In the genomic region with DNA sequence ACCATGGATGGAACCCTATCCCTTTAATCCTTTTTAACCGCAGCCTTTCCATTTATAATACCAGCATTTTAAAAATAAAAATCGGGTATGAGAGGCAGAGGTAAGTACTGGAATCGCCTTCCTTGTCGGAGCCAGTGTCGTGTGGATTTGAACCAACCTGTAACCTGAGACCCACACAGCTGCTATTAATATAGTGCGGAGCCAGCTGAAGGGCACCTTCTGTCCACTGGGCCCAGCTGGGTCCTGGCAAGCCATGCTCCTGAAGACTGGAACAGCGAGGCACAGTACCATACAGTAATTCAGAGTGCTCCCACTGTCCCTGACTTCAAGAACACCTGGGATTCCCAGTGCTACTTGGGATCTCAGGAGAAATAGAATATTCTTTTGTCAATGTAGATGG, we compare ENCODE assay signal across 18 mouse cellular contexts. TPM values are rescaled to one million over a fixed set of nuclear protein-coding genes. Genes with fewer than 3 reads are reported as not detected.
DNase-seq lines count a peak whose midpoint lies in the region; ATAC-seq and TF ChIP-seq lines count a peak whose summit lies in the region.
"Had no signal": no experiment of that assay in that cellular context is flagged by ENCODE, and none has a peak within 500 bp of the region (broad histone marks: within the 10 kb centered on the region; RNA-seq: fewer than 3 reads in every experiment).

No protein-coding gene starts in this region.

- TF ChIP-seq POLR2A in heart, adult 2 months (IDR thresholded peaks at IDR 0.05; ENCODE audit: insufficient read depth, low read depth, low read length), result no peak

- in situ Hi-C loops in ES-E14 (cut with MboI; ENCODE audit: low sequenced_read_pairs in 2 of 2, unreplicated experiment in 2 of 2), result no loop called here

- no peak overlapping the region for H3K4me2 ChIP-seq in embryonic facial prominence, embryonic 13.5 days
- H3K4me2 ChIP-seq in limb, embryonic 12.5 days, result no peak overlapping the region
- H3K4me2 ChIP-seq in midbrain, embryonic 16.5 days (ENCODE audit: low read length), result no peak overlapping the region
- H3K4me2 ChIP-seq: forebrain, embryonic 15.5 days; hindbrain, embryonic 13.5 days had no signal

- 51% methylated on average over 7 of the region's 7 CpGs for WGBS in heart, adult 2 months
- 15% methylated on average over 7 of the region's 7 CpGs for WGBS in embryonic facial prominence, embryonic 13.5 days
- WGBS in limb, embryonic 12.5 days, result 21% methylated on average over 7 of the region's 7 CpGs
- WGBS in midbrain, embryonic 16.5 days, result 89% methylated on average over 7 of the region's 7 CpGs

- no peaks in the 10 kb centered on the region for H3K9me3 ChIP-seq in ES-E14 (ENCODE audit: control insufficient read depth, insufficient read depth, low read depth, low read length)
- no peaks in the 10 kb centered on the region for H3K9me3 ChIP-seq in embryonic facial prominence, embryonic 13.5 days
- H3K9me3 ChIP-seq in limb, embryonic 12.5 days, result no peaks in the 10 kb centered on the region
- H3K9me3 ChIP-seq in midbrain, embryonic 16.5 days (replicated peaks; ENCODE audit: control insufficient read depth, low read length, poor library complexity, severe bottlenecking), result no peaks in the 10 kb centered on the region
- H3K9me3 ChIP-seq: forebrain, embryonic 15.5 days; G1E; hindbrain, embryonic 13.5 days had no signal

- H3K27ac ChIP-seq in heart, adult 2 months, result peak overlapping the region; percentile 81
- H3K27ac ChIP-seq in ES-E14 (ENCODE audit: insufficient read depth, low read depth, low read length, poor library complexity, severe bottlenecking), result peak overlapping the region; percentile 40; the same call in 1 of the 2 replicates
- peak overlapping the region; percentile 55; the same call in 1 of the 2 replicates for H3K27ac ChIP-seq in embryonic facial prominence, embryonic 13.5 days
- peak overlapping the region; percentile 57; the same call in 1 of the 2 replicates for H3K27ac ChIP-seq in limb, embryonic 12.5 days
- no peak overlapping the region for H3K27ac ChIP-seq in midbrain, embryonic 16.5 days (ENCODE audit: low read length)
- H3K27ac ChIP-seq: forebrain, embryonic 15.5 days; hindbrain, embryonic 13.5 days had no signal

- peaks cover 2% of the 10 kb centered on the region for H3K36me3 ChIP-seq in heart, adult 2 months (ENCODE audit: control insufficient read depth, insufficient read depth, low read length)
- no peaks in the 10 kb centered on the region for H3K36me3 ChIP-seq in ES-E14 (ENCODE audit: control insufficient read depth, insufficient read depth, low read length, poor library complexity, severe bottlenecking)
- no peaks in the 10 kb centered on the region; the same call in 1 of the 2 replicates for H3K36me3 ChIP-seq in embryonic facial prominence, embryonic 13.5 days
- no peaks in the 10 kb centered on the region for H3K36me3 ChIP-seq in limb, embryonic 12.5 days
- no peaks in the 10 kb centered on the region for H3K36me3 ChIP-seq in midbrain, embryonic 16.5 days (ENCODE audit: control insufficient read depth, insufficient read depth, low read length)
- H3K36me3 ChIP-seq: forebrain, embryonic 15.5 days; hindbrain, embryonic 13.5 days had no signal

- H3K4me1 ChIP-seq in heart, adult 2 months (ENCODE audit: control insufficient read depth, insufficient read depth, low read length), result peaks cover 47% of the 10 kb centered on the region
- H3K4me1 ChIP-seq in ES-E14 (ENCODE audit: control insufficient read depth in 2 of 2, insufficient read depth in 2 of 2, low read length in 2 of 2, poor library complexity in 1 of 2), result peaks cover 5 to 43% of the 10 kb centered on the region in 2 experiments; a peak in 2 of 4 replicates
- H3K4me1 ChIP-seq in embryonic facial prominence, embryonic 13.5 days, result peaks cover 36% of the 10 kb centered on the region
- peaks cover 43% of the 10 kb centered on the region for H3K4me1 ChIP-seq in limb, embryonic 12.5 days (replicated peaks)
- H3K4me1 ChIP-seq in midbrain, embryonic 16.5 days (ENCODE audit: control insufficient read depth, insufficient read depth, low read length), result peaks cover 4% of the 10 kb centered on the region; the same call in 1 of the 2 replicates

- TF ChIP-seq EP300 in heart, adult 2 months (IDR thresholded peaks at IDR 0.05; ENCODE audit: insufficient read depth, low read depth, low read length), result no peak

- ATAC-seq in embryonic facial prominence, embryonic 13.5 days (ENCODE audit: insufficient number of reproducible peaks, insufficient read depth, low FRiP score, low TSS enrichment, low read depth), result no peak
- peak; percentile 60; the same call in 1 of the 2 replicates for ATAC-seq in limb, embryonic 12.5 days (ENCODE audit: insufficient number of reproducible peaks, insufficient read depth, low FRiP score, low TSS enrichment, low read depth)
- ATAC-seq in midbrain, embryonic 16.5 days, result no peak
- ATAC-seq: forebrain, embryonic 15.5 days had no signal

- H3K9ac ChIP-seq in heart, adult 2 months (ENCODE audit: low read depth, low read length), result no peak overlapping the region
- H3K9ac ChIP-seq in ES-E14 (ENCODE audit: insufficient read depth, low read depth, low read length, poor library complexity, severe bottlenecking), result no peak overlapping the region
- H3K9ac ChIP-seq in embryonic facial prominence, embryonic 13.5 days, result no peak overlapping the region
- H3K9ac ChIP-seq in limb, embryonic 12.5 days (replicated peaks), result no peak overlapping the region
- H3K9ac ChIP-seq in midbrain, embryonic 16.5 days (ENCODE audit: low read depth, low read length), result no peak overlapping the region
- H3K9ac ChIP-seq: forebrain, embryonic 15.5 days; hindbrain, embryonic 13.5 days had no signal

- TF ChIP-seq CTCF in heart, adult 2 months (IDR thresholded peaks at IDR 0.05), result no peak

- peaks cover 7% of the 10 kb centered on the region for H3K79me2 ChIP-seq in heart, adult 2 months (replicated peaks; ENCODE audit: control insufficient read depth, insufficient read depth, low read length)

- intact Hi-C loops in heart, adult 2 months (cut with DNase I), result no loop called here
- intact Hi-C loops in left cerebral cortex, postnatal 25 days (cut with DNase I), result no loop called here

- no peaks in the 10 kb centered on the region for H3K27me3 ChIP-seq in heart, adult 2 months (ENCODE audit: control insufficient read depth, insufficient read depth, low read length)
- no peaks in the 10 kb centered on the region for H3K27me3 ChIP-seq in embryonic facial prominence, embryonic 13.5 days
- H3K27me3 ChIP-seq in limb, embryonic 12.5 days, result no peaks in the 10 kb centered on the region
- no peaks in the 10 kb centered on the region for H3K27me3 ChIP-seq in midbrain, embryonic 16.5 days (ENCODE audit: control insufficient read depth, insufficient read depth, low read depth, low read length)
- H3K27me3 ChIP-seq: forebrain, embryonic 15.5 days; hindbrain, embryonic 13.5 days had no signal

- H3K4me3 ChIP-seq in heart, adult 2 months, result no peak overlapping the region
- H3K4me3 ChIP-seq in ES-E14 (ENCODE audit: insufficient read depth in 1 of 2, low read depth in 1 of 2, low read length in 2 of 2, poor library complexity in 1 of 2, severe bottlenecking in 1 of 2), result no peak overlapping the region
- no peak overlapping the region for H3K4me3 ChIP-seq in embryonic facial prominence, embryonic 13.5 days
- no peak overlapping the region for H3K4me3 ChIP-seq in limb, embryonic 12.5 days (replicated peaks)
- H3K4me3 ChIP-seq in midbrain, embryonic 16.5 days (ENCODE audit: low read depth, low read length), result no peak overlapping the region
- H3K4me3 ChIP-seq: erythroblast, embryonic 14.5 days; forebrain, embryonic 15.5 days; hindbrain, embryonic 13.5 days had no signal

- DNase-seq in heart, adult 2 months, result peak in 1 of 2 experiments; percentile 57
- DNase-seq in heart, postnatal 4 days, result no peak
- DNase-seq in ES-E14 (ENCODE audit: low read depth, low spot score), result no peak
- no peak for DNase-seq in left cerebral cortex, postnatal 25 days (ENCODE audit: low spot score in 2 of 2)
- DNase-seq in right cerebral cortex, adult 18-20 months, result no peak
- DNase-seq: B cell, adult 2 months; cerebellum, postnatal 25 days; kidney, postnatal 10 days; lung, adult 2 months; midbrain, embryonic 14.5 days; thymus, adult 2 months had no signal

TF ChIP-seq in ES-E14, 5 proteins besides CTCF, POLR2A, EP300 and RAD21:
- TF ChIP-seq MAFK (IDR thresholded peaks at IDR 0.05; ENCODE audit: insufficient read depth, low read depth, low read length) (no peak), CHD2 (IDR thresholded peaks at IDR 0.05; ENCODE audit: low read depth, low read length) (no peak), HCFC1 (IDR thresholded peaks at IDR 0.05; ENCODE audit: borderline replicate concordance, insufficient read depth, low read length) (no peak), ZNF384 (IDR thresholded peaks at IDR 0.05; ENCODE audit: low read depth, low read length) (no peak), ZC3H11A (IDR thresholded peaks at IDR 0.05; ENCODE audit: borderline replicate concordance, low read depth, low read length) (no peak)

RNA-seq across cellular contexts. Expression of a gene that starts 44.5 kb away (rescaled TPM):
- 100 to 1,000 TPM; 276 to 302 TPM for total RNA-seq in heart, adult 2 months (2021)
- polyA plus RNA-seq in heart, adult 2 months (2012; rRNA removed), result 170 and 204 TPM in 2 replicates
- total RNA-seq in heart, postnatal 4 days (2021), result 100 to 1,000 TPM; 288 to 301 TPM
- total RNA-seq in ES-E14 (2012; rRNA removed), result 18.9 and 42.6 TPM in 2 replicates
- 17.7 and 17.8 TPM in 2 replicates for polyA plus RNA-seq in embryonic facial prominence, embryonic 13.5 days (2015; fragmentation: Nextera tagmentation; extraction: Ambion mirVana)
- polyA plus RNA-seq in limb, embryonic 12.5 days (2016; fragmentation: Nextera tagmentation; extraction: Ambion mirVana), result 15.2 and 16.3 TPM in 2 replicates
- total RNA-seq in left cerebral cortex, postnatal 25 days (2021), result 100 to 1,000 TPM; 240 to 249 TPM
- polyA plus RNA-seq in midbrain, embryonic 16.5 days (2015; fragmentation: Nextera tagmentation; extraction: Ambion mirVana), result 53.8 and 60.6 TPM in 2 replicates
